Mouse (Mus musculus): ENCODE results near the gene Spata7.
A peak's percentile ranks its signal among the peaks of the same experiment; 100 is the strongest.
"Not testable (repeated sequence)": the region's sequence is repeated elsewhere in the genome, so short reads cannot be mapped to it uniquely, and the experiment has no call there.

Spata7 gene

DNA sequence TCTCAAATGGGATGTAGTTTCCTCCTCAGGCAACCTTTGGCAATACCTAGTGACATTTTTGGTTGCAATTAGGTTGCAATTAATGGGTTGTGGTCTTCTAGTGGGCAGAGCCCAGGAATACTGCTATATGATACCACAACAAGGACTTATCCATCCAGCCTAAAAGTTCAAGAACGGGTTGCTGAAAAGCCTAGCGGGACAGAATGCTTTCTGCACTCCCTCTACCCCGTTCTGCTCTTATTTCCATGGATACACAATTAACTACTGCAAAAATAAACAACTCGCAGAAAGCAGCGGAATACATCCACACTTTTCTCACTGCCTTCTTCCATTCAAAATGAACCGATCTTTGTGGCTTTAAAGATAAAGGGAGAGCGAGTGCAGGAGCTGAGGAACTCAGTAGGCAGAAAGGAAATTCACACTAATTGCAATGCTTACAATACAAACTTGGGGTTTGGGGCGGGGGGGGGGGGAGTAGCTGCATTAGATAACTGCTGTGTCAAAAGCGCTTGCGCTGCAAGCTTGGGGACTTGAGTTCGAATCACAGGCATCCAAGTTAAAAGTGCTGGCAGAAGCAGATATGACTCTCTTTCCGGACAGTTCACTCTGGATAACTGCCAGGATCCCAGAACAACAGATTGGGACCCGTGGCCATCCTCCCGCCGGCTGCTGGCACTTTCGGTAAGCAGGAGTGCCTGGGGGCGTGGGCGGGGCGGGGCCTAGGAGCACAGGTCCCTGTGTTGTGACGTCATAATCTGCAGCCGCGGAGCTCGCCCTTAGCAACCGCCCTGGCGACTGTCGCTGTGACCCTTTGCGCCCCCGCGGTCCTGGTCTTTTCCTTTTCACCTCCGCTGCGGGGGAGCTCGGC lies at the start of gene Spata7:
TSS of gene Spata7 (plus strand) at position 766 of the 868 bp plus-strand sequence.
- DNase-seq (ENCODE audit: low read depth in 1 of 2, low spot score in 2 of 2) = peak; percentile 29 to 62

DNA sequence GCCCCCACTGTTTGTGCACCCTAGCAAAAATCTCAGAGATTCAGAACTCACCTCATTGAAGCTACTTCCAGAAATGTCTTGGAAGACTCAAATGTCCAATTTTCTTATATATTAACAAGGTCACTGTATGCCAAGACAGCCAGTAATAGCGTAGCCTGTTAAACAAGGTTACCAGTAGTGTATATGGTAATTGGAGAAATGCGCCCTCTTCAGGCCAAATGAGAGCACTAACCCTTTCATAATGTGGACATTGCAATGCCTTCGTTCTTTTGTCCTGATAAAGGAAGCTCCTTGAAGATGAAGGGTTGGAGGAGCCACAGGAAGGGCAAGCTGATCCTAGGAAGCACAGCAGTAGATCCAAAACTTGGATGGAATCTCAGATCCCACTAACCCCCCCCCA lies 42.7 kb upstream of the Spata7 start:
- no peak for DNase-seq (ENCODE audit: low read depth in 1 of 2, low spot score in 2 of 2)

DNA sequence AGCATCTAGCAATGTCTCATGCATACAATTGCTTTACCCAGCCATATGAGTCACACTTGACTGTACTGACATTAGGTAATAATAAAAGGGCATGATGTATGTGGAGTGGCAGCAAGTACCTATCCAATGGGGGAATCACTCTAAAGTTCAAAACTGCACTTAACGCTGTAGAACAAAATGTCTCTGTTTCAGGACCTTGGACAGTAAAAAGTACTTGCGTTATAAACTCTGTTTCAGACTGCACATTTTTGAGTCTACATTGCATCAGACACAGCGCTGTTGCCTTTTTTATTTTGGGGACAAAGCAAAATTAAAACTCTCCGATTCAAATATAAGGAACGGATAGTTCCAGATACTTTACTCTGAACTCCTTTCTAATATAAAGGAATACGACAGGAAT lies 39.4 kb upstream of the Spata7 start:
- no peak for DNase-seq (ENCODE audit: low read depth in 1 of 2, low spot score in 2 of 2)

DNA sequence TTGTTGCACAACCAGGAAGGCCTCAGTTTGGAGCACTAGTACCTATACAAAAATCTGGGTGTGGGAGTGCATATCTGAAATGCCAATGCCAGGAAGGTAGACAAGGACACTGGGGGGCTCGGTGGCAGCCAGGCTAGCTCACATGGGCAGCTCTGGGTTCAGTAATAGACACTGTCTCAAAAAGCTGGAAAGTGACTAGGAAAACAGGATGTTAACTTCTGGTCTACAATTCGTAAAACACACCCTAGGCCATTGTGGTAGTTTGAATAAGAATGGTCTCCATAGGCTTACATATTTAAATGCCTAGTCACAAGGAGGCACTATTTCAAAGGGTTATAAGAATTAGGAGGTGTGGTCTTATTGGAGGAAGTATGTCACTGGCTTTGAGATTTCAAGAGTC lies 36.9 kb upstream of the Spata7 start:
- DNase-seq (ENCODE audit: low read depth in 1 of 2, low spot score in 2 of 2) = no peak

DNA sequence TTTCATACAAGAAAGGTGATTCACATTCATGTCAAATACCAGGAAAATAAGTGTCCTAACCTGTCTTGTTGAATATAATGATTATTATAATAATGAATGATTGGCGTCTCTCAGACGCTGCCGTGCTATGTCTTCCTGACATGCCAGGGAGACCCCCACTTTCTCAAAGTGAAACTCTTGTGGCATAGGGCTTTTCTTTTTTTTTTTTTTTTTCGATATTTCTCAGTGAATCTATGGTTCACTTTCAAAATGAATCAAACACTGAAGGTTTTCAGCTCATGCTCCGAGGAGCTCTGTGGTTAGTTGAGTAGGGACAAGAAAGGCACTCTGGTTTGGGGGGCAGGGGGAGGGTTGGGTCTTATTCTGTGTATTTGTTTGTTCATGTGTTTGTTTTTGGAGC lies 27.1 kb upstream of the Spata7 start:
- no peak for DNase-seq (ENCODE audit: low read depth in 1 of 2, low spot score in 2 of 2)

DNA sequence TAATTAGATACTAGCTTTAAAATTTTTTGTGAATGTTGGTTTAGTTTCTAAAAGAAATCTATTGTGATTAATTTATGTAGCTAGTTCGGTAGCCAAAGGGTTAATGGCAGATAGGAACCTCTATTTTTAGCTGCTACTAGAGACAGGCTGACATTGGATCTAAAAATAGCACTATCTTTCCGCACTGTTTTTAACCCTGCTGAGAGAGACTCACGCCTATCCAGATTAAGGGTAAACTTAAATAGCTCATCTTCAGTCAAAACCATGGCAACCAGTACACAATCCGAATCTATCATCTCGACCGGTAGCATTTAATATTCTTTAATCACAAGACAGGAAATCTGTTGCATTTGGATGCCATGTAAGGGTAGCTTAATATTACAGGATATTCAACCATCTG lies 25.8 kb upstream of the Spata7 start:
- DNase-seq (ENCODE audit: low read depth in 1 of 2, low spot score in 2 of 2) = no peak

DNA sequence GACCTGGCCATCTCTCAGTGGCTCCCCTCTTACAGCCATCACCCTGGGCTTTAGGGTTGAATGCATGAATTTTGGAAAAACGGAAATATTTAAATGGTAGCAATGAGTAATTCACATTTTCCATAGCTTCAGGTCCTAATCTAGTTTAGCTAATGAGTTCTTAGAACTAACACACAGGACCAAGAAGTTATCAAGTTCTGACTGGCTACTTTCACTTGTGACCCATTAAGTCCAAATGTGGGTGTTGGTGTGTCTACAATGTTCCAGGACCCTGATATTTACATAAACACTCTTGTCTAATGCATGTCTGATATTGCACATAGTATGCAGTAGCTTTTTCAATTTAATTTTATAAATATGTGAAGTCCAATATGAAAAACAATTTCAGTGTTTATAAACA lies 22.7 kb upstream of the Spata7 start:
- DNase-seq (ENCODE audit: low read depth in 1 of 2, low spot score in 2 of 2) = no peak

DNA sequence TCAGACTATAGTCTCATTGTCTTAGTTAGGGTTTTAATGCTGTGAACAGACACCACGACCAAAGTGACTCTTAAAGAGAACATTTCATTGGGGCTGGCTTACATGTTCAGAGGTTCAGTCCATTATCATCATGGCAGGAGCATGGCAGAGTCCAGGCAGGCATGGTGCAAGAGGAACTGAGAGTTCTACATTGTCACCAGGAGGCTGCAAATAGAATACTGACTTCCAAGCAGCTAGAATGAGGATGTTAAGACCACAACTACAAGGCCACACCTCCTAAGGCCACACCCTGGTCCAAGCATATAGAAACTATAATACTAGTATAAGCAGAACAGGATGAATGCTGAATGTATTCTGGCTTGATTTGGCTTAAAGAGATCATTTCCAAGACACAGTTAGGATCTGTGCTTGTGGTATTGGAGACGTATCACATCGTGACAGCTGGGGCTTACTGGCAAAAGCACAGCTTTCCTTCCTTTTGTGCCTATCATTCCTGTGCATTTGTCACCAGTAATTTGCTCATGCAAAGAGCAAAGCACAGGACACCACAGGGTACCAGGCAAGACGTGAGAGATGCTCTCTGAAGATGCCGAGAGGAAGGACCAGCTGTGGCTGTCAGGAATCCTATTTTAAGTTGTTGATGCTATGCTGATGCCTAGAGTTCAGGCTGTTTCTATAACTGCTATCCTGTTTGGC lies 21.2 kb upstream of the Spata7 start:
- DNase-seq (ENCODE audit: low read depth in 1 of 2, low spot score in 2 of 2) = peak; percentile 10 to 32

DNA sequence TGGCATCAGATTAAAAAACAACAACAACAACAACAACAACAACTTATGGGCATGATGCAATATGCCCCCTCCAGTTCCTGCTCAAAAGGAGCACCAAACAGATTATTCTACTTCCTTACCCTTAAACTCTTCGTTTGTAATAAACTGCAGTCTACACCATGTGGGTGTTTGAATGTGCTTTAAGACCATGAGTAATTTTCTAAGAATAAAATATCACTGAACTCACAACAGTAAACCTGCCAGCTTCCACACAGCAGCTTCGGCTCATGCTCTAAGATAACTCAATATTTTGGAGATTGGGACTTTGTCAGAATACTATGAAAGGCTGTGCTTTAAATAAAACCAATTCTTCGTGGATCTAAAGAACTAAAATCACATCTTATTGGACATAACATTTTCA lies 17.6 kb upstream of the Spata7 start:
- no peak for DNase-seq (ENCODE audit: low read depth in 1 of 2, low spot score in 2 of 2)

DNA sequence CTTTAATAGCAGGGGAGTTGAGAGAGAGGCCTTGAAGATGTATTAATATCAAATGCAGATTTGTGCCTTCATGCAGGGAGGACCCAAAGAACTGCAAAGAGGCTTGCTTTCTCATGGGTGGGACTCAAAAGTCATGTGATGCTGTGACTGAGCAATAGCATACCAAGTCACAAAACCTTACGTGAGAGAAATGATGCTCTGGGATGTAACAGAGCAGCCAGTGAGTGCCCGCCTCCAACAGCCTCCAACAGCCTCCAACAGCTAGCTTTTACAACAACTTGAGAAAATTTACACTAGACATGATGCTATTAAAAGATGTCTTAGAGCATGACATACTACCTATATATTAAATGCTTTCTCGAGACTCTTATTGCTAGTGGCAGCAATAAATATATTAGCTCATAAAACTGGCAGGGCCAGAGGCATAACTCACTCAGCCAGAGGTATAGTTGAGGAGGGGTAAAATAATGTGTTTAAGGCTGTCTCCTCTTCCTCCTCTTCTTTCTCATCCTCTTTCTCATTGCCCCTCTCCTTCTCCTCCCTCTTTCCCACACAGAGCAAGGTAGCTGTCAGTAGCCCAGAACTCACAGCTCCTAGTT lies 12.9 kb upstream of the Spata7 start:
- DNase-seq (ENCODE audit: low read depth in 1 of 2, low spot score in 2 of 2) = no peak

DNA sequence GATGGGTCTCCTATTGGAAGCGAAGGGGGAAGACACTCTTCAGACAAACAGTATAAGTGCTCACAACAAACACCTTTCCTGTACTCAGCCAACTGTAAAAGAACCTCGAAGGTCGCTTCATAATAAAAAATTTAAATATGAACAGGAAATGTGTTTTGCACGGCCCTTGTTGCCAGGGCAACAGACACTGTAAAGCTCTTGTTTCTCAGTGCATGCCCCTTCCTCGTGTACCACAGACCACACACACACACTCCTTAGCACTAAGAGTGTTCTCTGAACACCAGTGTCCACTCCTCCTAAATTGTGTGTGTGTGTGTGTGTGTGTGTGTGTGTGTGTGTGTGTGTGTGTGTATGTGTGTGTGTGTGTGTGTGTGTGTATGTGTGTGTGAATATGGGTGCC lies 12.2 kb upstream of the Spata7 start:
- no peak for DNase-seq (ENCODE audit: low read depth in 1 of 2, low spot score in 2 of 2)

DNA sequence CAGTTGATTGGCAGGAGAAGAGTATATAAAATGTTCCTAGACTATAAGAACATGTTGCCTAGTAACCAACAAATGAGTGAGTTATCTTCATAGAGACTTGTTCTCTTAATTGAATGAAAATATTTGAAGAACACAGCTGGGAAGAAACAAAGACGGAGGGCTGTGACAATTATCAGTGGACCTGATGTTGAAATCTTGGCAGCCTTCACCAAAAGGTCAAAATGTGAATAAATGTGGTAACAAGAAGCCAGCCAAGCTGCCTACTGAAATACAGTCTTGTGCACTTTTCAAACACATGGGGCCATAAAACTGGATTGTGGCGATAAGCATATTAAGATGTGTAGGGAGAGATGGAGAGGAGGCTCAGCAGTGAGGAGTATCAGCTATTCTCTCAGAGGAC lies 8.5 kb upstream of the Spata7 start:
- DNase-seq (ENCODE audit: low read depth in 1 of 2, low spot score in 2 of 2) = no peak

DNA sequence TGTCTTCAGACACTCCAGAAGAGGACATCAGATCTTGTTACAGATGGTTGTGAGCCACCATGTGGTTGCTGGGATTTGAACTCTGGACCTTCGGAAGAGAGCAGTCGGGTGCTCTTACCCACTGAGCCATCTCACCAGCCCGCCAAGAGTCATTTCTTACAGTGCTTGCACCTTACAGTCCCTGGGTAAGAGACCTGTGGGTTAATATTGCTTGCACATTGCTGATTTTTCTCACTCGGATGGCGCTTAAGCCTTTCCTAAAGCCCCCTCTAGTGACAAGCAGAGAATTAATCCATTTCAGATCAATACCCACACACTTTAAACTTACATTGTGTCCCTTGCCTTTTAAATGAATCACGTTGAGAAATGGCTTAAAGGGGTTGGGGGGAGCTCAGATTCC lies 7.0 kb upstream of the Spata7 start:
- not testable (repeated sequence) for DNase-seq (ENCODE audit: low read depth in 1 of 2, low spot score in 2 of 2)

DNA sequence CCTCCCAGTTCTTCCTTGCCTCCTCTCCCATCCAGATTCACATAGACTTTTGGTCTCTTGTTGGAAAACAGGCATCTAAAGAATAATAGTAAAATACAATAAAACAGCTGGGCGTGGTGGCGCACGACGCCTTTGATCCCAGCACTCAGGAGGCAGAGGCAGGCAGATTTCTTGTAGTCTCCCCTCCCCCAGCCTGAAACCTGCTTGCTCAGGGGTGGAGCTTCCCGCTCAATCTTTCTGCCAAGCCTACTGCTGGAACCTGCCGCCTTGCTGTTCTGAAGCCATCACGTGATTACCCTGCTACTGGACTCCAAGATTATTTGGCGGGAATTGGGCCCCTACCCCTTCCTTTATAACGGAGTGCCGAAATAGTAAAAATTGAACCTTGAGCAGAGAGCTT lies 4.7 kb upstream of the Spata7 start:
- not testable (repeated sequence) for DNase-seq (ENCODE audit: low read depth in 1 of 2, low spot score in 2 of 2)

DNA sequence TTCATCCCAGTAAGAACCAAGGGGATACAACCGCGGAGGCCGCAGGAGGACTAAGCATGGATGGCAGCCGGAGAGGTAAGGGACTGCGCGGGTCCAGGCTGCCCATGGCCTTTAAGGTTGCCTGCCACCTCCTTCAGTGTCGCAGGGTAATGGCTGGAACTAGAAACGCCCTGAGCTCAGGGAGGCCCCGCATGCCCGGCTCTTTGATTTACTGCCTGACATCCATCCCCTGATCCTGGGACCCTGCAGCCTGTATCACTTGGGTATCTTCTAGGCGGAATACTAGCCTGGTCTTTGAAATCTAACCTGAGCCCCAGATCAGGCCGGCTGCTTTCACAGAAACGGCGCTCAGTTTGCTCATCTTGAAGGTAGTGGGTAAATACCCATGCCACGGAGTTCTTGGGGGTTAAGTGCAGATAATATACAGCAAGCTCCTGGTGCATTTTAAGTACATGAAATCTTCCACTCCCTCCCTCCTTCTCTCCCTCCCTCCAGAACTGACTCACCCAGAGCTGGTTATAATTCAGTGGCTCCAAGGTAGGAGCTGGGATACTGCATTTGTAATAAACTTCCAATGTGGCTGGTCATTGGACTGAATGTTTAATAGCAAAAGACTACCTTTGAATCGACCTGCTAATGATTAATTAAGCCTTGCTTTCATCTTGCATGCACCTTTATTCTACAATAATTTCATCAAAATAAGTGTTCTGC lies 458 bp downstream of the Spata7 start:
- no peak for DNase-seq (ENCODE audit: low read depth in 1 of 2, low spot score in 2 of 2)

DNA sequence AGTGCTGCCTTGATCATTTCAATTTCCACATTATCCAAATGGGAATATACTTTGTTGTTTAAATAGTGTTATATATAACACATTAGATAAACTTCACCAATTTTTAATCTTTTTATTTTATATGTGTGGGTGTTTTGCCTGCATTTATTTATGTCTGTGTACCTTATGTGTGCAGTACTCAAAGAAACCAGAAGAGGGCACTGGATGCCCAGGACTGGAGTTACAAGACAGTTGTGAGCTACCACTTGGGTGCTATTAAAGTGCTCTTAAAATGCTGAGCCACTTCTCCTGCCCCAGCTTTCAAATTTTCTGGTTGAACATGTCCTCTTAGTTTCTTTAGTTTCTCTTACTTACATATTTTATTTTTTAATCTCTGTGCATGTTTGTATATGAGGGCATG lies 16.9 kb downstream of the Spata7 start:
- DNase-seq (ENCODE audit: low read depth in 1 of 2, low spot score in 2 of 2) = no peak

DNA sequence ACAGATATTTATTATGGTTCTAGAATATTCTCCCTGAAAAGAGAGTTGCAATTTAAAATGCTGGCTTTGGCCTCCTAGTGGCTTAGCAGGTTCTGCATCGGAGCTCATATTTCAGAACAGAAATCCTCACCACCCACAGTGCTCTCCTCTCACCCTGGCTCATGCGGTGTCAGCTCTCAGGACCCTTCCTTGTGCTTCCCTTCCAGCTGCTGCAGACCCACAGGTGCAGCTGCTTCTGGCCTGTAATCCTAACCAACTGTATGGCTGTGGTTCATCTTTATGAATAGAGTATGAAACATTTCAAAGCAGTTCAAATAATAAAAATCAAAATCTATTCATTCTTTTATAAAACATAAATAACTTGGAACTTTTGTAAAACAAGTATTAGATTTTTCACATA lies 28.9 kb downstream of the Spata7 start:
- no peak for DNase-seq (ENCODE audit: low read depth in 1 of 2, low spot score in 2 of 2)

DNA sequence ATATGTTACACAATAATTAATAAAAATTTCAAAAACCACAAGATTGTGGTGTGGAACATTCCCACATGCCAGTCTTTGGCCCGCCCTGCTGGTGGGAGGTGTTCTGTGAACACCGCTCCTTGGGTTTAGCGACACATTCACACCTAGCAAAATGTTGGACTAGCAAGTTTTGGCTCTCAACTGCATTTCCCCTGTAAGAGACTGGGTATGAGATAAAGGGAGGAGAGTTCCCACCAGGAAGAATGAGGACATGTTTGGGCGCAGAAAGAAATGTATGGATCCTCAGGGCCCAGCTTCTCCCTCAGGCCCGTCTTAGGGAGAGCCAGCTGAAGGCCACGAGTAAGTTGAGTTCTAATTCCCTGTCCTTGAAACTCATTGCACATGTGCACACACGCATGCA lies 34.7 kb downstream of the Spata7 start:
- no peak for DNase-seq (ENCODE audit: low read depth in 1 of 2, low spot score in 2 of 2)

DNA sequence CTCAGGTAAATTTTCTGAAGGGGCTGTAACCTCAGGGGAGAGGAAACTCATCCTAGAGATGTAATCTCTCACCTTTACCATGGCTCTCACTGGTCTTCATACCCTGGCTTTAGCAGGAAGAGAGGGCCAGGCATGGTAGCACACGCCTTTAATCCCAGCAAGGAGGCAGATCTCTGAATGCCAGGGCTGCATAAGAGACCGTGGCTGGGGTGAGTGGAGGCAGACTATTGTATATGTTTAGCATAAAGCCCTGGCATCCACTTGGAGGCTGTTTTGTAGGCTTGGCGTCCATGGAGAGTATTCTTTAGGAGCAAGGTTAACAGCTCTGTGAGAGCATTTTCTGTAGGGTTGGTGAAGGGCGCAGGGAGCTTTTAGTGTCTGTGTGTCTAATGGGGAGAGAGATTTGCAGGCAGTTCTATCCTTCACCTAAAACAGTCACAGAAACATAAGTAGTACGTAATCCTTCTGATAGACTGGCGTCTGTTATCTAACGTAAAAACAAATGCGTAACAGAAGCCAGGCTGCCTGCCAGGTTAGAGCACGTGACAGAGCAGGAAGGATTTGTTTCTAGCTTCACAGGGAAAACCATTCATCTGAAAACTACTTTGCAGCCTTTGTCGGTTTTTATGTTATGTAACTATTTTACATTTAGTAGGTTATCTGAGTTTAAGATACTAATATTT lies 40.3 kb downstream of the Spata7 start:
- no peak for DNase-seq (ENCODE audit: low read depth in 1 of 2, low spot score in 2 of 2)

DNA sequence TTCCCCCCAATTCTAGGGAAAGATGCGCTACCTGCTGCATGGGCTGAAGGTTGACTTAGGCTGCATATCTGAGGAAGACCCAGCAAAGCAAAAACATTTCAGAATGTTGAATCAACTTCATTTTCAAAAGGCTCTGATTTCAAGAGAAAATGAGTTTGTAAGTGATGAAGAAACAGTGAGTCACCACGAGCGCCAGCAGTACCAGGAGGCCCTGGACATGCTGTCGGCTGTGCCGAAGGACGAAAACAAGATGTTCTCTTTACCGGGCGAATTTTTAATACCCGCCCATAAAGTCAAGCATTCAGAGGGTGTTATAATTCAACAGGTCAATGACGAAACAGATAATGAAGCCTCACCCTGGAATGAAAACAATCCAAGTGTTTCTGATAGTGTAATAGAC lies 41.1 kb downstream of the Spata7 start:
- DNase-seq (ENCODE audit: low read depth in 1 of 2, low spot score in 2 of 2) = no peak

DNA sequence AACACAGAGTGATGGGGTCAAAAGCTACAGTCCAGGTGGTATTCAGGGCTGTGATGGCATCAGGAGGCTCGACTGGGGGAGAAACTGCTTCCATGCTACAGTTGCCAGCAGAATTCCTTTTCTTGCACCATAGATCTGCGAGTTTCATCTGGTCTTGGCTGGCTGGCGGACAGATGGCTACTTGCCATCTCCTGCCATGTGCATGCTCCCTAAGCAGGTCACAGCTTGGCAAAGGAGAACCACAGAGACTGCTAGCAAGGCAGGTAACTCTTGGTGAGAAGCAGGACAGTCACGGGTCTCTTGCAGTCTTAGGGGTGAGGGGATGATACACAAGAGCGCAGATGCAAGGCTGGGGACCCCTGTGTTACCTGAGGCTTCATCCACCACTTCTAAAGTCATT lies 41.9 kb downstream of the Spata7 start:
- no peak for DNase-seq (ENCODE audit: low read depth in 1 of 2, low spot score in 2 of 2)
